Mouse (Mus musculus) heart, embryonic 16.5 days (tissue): ENCODE measurements around the gene Ilvbl. TPM values are rescaled to one million over a fixed set of nuclear protein-coding genes. Genes with fewer than 3 reads are reported as not detected.

Experiments
- ATAC-seq: fragments of 200-750 bp; cut with Nextera tagmentation; replicated peaks from 2 replicates; pipeline ENCODE4 v1.8.0; 2017; ENCODE audit warnings: moderate number of reproducible peaks; ENCODE audit not compliant: insufficient read depth, low FRiP score; ENCODE audit errors: extremely low read depth
- H3K27ac ChIP-seq: fragments of 300-500 bp; sonication (generic); 2 replicates; pipeline ENCODE4 v1.5.1; 2014; ENCODE audit warnings: mild to moderate bottlenecking, low read length, control low read depth, moderate library complexity
- H3K27me3 ChIP-seq: fragments of 300-500 bp; sonication (generic); 2 replicates; pipeline ENCODE4 v1.6.1; 2014; ENCODE audit warnings: low read length, mixed read lengths; ENCODE audit not compliant: control insufficient read depth, insufficient read depth
- H3K36me3 ChIP-seq: fragments of 300-500 bp; sonication (generic); 2 replicates; pipeline ENCODE4 v1.6.1; 2014; ENCODE audit not compliant: control insufficient read depth, insufficient read depth
- H3K4me1 ChIP-seq: fragments of 300-500 bp; sonication (generic); 2 replicates; pipeline ENCODE4 v1.6.1; 2014; ENCODE audit warnings: low read length, mixed read lengths; ENCODE audit not compliant: control insufficient read depth, insufficient read depth
- H3K4me2 ChIP-seq: fragments of 300-500 bp; sonication (generic); 2 replicates; pipeline ENCODE4 v1.6.1; 2014; ENCODE audit warnings: low read depth, mild to moderate bottlenecking, control low read depth, low read length
- H3K4me3 ChIP-seq: fragments of 300-500 bp; sonication (generic); 2 replicates; pipeline ENCODE4 v1.5.1; 2014; ENCODE audit warnings: mild to moderate bottlenecking, control low read depth, low read length
- H3K9ac ChIP-seq: fragments of 300-500 bp; sonication (generic); 2 replicates; pipeline ENCODE4 v1.6.1; 2014; ENCODE audit warnings: low read length, control low read depth
- H3K9me3 ChIP-seq: fragments of 300-500 bp; sonication (generic); replicated peaks from 2 replicates; pipeline ENCODE4 v1.6.1; 2016; ENCODE audit warnings: low read length; ENCODE audit not compliant: control insufficient read depth
- WGBS: fragments of 180-500 bp; shearing (Covaris S2); extraction: QIAGEN DNeasy Blood & Tissue Kit; methylation state at CpG from one replicate; pipeline ENCODE4 v1.1.7; 2014; 5-methylcytosine and 5-hydroxymethylcytosine counted together
- polyA plus RNA-seq: library from polyadenylated mRNA; unstranded; fragments of >200 nt; fragmentation: Nextera tagmentation; extraction: Ambion mirVana; gene quantifications from 2 replicates; pipeline ENCODE4 v1.2.1, GENCODE M21; 2015

Gene Ilvbl
- polyA plus RNA-seq, 1 experiment from 2014 or later: 96.4 TPM

DNA sequence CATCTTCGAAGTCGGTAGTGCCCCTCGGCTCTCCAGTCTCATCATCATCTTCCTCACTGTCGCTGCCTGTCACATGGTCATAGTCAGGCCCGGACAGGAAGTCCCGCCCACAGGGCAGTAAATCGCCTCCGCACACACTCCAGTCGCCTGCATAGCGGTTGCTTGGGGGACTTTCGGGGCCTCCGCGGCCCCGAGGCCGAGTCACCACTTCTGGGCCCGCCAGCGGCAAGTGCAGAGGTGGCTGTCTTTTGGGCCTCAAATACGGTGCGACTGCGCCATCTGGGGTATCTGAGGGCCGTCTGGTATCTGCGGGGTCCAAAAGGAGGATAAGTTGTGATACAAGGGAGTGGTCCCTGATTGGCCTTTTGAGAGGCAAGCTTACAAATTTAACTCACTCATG lies 11.5 kb downstream of the Ilvbl start:
- peaks cover 9% of the 10 kb centered on the region for H3K4me1 ChIP-seq
- no peak for ATAC-seq
- no peaks in the 10 kb centered on the region for H3K9me3 ChIP-seq
- peaks cover 71% of the 10 kb centered on the region for H3K36me3 ChIP-seq
- H3K4me3 ChIP-seq: no peak overlapping the region
- no peak overlapping the region for H3K4me2 ChIP-seq
- H3K27me3 ChIP-seq: no peaks in the 10 kb centered on the region
- whole genome bisulfite sequencing: 84% methylated on average over 22 of the region's 22 CpGs
- no peak overlapping the region for H3K9ac ChIP-seq
- no peak overlapping the region for H3K27ac ChIP-seq

DNA sequence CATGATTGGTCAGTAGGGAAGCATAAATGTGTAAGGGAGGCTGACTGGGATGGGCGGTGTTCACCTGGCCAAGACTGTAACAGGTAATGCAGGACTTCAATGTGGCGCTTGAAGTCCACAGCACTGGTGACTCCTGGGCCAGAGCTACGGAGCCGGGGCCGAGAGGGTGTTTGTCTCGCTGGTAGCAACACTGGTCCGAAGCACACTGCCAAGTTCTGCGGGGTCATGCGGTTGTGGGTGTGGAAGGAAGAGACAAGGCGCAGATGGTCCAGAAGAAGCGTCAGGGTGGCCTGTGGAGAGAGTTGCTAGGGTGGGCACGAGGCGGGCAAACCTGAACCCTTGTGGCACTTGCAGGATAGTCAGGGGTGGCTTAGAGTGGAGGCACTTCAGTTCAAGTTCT lies 11.9 kb downstream of the Ilvbl start:
- Histone ChIP-seq H3K4me1 (peaks cover 11% of the 10 kb centered on the region), H3K9me3 (no peaks in the 10 kb centered on the region), H3K36me3 (peaks cover 68% of the 10 kb centered on the region), H3K4me3 (no peak overlapping the region), H3K27ac (no peak overlapping the region), H3K9ac (no peak overlapping the region), H3K27me3 (no peaks in the 10 kb centered on the region), H3K4me2 (no peak overlapping the region)
- no peak for ATAC-seq
- 92% methylated on average over 13 of the region's 13 CpGs for WGBS

DNA sequence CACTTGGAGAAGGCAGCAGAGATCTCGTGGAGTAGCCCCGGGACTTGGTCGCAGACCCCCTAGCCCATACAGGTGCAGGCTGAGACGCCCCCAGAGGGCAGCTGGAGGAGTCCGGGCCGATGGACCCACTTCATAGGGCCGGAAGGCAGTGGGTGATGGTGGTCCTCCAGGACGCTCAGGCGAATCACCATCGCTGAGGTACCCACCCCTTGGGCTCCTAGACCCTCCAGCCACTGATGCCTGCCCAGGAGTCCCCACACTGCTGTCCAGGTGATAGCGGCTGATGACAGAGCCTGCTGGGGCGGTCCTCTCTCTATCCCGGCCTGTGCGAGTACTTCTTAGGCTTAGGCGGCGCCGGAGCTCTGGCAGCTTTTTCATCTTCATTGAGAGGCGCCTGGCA lies 15.1 kb downstream of the Ilvbl start:
- 94% methylated on average over 18 of the region's 18 CpGs for WGBS
- Histone ChIP-seq H3K27me3 (no peaks in the 10 kb centered on the region), H3K4me1 (peaks cover 11% of the 10 kb centered on the region), H3K9ac (no peak overlapping the region), H3K36me3 (peaks cover 51% of the 10 kb centered on the region), H3K9me3 (no peaks in the 10 kb centered on the region), H3K4me3 (no peak overlapping the region), H3K4me2 (no peak overlapping the region), H3K27ac (no peak overlapping the region; the same call in 1 of the 2 replicates)
- ATAC-seq: no peak

DNA sequence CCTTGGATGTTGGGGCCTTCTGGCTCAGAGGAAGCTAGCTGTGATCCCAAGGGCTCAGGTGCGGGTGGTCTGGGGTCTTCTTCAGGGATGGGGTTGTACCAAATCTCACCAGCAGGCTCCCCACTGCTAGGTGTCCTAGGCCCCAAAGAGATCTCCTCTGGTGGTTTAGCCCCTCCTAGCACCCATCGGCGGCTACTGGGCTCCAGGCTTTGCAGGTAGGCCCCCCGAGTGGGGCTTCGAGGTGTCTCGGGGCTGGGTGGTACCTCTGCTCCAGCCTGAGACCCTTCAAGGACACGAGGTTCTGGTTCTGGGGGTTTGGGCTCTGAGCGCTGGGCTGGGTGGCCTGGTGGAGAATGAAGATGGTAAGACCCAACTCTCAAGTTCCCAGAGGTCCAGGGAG lies 15.8 kb downstream of the Ilvbl start:
- H3K9ac ChIP-seq: peak overlapping the region; percentile 97; the same call in 1 of the 2 replicates
- no peaks in the 10 kb centered on the region for H3K27me3 ChIP-seq
- H3K9me3 ChIP-seq: no peaks in the 10 kb centered on the region
- H3K4me2 ChIP-seq: peak overlapping the region; percentile 78
- peaks cover 11% of the 10 kb centered on the region for H3K4me1 ChIP-seq
- H3K36me3 ChIP-seq: peaks cover 45% of the 10 kb centered on the region
- ATAC-seq: no peak
- no peak overlapping the region for H3K4me3 ChIP-seq
- WGBS: 89% methylated on average over 8 of the region's 8 CpGs
- H3K27ac ChIP-seq: peak overlapping the region; percentile 96; the same call in 1 of the 2 replicates

DNA sequence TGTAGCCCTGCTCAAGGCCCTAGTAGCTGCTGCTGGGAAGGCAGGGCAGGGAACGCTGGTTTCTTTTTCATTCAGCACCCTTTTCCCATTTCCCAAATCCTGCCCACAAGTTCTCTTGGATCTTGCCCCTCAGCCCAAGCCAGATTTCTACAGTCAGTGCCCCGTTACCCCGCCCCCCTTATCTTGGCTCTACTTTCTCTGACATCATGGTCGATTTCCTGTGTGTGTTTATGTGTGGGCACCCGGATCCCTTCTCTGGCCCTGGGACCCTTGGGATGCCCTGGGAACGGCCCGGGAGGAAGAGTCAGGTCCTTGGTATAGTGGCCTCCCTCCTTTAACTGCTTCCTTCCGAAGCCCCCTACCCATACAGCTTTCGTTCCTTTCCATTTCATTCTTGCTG lies 16.6 kb downstream of the Ilvbl start:
- ATAC-seq: 0 out of 2 replicates have a peak, but pooled peaks have one; percentile 24
- Histone ChIP-seq H3K36me3 (peaks cover 36% of the 10 kb centered on the region), H3K4me1 (peaks cover 11% of the 10 kb centered on the region), H3K27ac (peak overlapping the region; percentile 96), H3K4me2 (peak overlapping the region; percentile 78), H3K9me3 (no peaks in the 10 kb centered on the region), H3K27me3 (no peaks in the 10 kb centered on the region), H3K9ac (peak overlapping the region; percentile 97), H3K4me3 (peak overlapping the region; percentile 85)
- WGBS: 12% methylated on average over 9 of the region's 9 CpGs

DNA sequence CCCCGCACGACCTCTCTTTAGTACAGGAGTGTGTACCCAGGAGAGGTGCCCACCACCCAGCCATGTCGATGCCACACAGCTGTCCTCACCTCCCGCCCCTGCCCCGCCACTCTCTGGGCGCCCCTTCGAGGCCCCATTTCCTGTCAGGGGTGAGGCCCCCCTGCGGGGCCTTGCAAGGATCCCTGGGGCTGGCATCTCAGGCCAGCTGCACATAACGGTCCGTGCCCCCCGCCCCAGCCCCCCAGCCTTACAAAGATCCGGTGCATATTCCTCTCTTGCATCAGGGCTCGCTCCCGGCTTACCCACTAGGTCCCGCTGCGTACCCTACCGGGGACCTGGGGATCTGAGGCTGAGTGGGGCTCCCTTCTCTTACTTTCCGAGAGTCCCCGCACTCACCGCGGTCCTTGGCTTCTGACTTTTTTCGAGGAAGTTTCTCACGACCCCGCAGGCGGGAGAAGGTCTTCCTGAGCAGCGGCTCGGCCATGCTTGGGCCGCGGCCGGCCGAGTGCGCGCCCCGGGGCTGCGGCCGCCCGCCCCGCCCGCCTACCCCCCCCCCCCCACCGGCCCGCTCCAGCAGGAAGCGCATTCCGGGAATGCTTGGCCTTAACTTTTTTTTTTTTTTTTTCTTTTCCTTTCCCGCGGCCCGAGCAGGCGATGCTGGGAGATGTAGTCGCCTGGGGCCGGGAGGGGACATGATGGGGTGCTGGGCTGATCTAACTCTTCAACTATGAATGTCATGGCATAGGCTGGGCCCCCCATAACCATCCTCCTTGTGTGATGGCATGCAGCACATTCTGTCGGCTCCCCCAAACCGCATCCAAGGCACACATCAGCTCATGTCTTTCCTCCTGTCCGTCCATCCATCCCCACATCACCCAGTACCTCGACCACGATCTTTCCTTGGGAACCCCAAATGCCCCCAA lies 17.5 kb downstream of the Ilvbl start, which contains the start of gene Syde1:
Gene Syde1 (minus strand): TSS at position 559 of the 923 bp plus-strand sequence.
- H3K9me3 ChIP-seq: no peaks in the 10 kb centered on the region
- peak within 1 kb of the TSS; percentile 78 for H3K4me2 ChIP-seq
- peaks cover 27% of the 10 kb centered on the region for H3K36me3 ChIP-seq
- H3K4me3 ChIP-seq: peak within 1 kb of the TSS; percentile 85
- H3K27me3 ChIP-seq: no peaks in the 10 kb centered on the region
- ATAC-seq: peak; percentile 67
- H3K27ac ChIP-seq: peak within 1 kb of the TSS; percentile 96
- WGBS: 3% methylated on average over 53 of the region's 54 CpGs
- peaks cover 11% of the 10 kb centered on the region for H3K4me1 ChIP-seq
- H3K9ac ChIP-seq: peak within 1 kb of the TSS; percentile 97

DNA sequence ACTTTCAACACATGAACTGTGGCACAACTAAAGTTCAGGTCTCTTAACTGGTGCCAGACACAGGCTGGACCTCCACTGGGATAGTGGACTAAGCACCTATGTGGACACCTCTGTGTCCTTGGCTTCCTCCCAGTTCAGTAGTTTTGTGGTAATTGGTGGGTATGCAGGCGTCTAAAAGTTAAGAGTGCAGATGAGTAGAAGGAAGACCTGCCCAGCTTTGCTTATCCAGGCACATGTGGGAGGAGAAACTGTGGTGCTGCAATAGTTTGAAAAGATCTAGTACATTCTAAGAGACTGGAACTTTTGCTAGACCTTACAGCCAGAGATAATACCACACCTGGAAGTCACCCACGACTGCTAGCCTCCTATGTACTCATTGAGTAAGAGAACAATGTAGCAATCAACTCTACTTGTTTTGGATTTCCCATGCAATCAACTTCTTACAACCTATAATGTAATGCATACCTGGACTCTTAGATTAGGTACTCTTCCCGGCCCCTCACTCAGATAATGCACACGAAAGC lies 18.8 kb downstream of the Ilvbl start:
- peaks cover 11% of the 10 kb centered on the region for H3K4me1 ChIP-seq
- 76% methylated on average over 4 of the region's 4 CpGs for WGBS
- H3K27me3 ChIP-seq: no peaks in the 10 kb centered on the region
- ATAC-seq: no peak
- H3K4me3 ChIP-seq: no peak overlapping the region
- no peak overlapping the region for H3K9ac ChIP-seq
- H3K27ac ChIP-seq: 0 out of 2 replicates have a peak overlapping the region, but pooled peaks have one; percentile 25
- H3K36me3 ChIP-seq: peaks cover 16% of the 10 kb centered on the region
- no peaks in the 10 kb centered on the region for H3K9me3 ChIP-seq
- no peak overlapping the region for H3K4me2 ChIP-seq

DNA sequence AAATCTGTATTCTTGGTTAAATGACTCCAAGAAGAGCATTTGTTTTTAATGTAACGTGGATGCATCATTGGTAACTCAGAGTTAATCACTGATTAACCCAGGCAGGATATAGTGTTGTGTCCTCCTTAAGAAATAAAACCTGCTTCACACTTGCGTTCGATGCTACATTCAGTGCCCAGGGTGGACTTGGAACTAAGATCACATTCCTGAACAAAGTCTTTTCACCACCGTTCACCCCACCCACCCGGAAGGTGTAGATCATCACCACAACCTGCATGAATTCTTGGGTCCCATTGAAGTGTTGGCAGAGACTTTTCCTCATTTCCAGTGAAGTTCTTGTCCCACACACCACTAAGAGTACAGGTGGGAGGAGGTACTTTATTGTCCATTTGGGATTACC lies 19.6 kb downstream of the Ilvbl start:
- no peaks in the 10 kb centered on the region for H3K9me3 ChIP-seq
- WGBS: 79% methylated on average over 5 of the region's 5 CpGs
- H3K9ac ChIP-seq: no peak overlapping the region
- no peak overlapping the region for H3K4me3 ChIP-seq
- ATAC-seq: no peak
- H3K27me3 ChIP-seq: no peaks in the 10 kb centered on the region
- peaks cover 11% of the 10 kb centered on the region for H3K4me1 ChIP-seq
- no peak overlapping the region for H3K27ac ChIP-seq
- no peak overlapping the region for H3K4me2 ChIP-seq
- peaks cover 11% of the 10 kb centered on the region for H3K36me3 ChIP-seq

DNA sequence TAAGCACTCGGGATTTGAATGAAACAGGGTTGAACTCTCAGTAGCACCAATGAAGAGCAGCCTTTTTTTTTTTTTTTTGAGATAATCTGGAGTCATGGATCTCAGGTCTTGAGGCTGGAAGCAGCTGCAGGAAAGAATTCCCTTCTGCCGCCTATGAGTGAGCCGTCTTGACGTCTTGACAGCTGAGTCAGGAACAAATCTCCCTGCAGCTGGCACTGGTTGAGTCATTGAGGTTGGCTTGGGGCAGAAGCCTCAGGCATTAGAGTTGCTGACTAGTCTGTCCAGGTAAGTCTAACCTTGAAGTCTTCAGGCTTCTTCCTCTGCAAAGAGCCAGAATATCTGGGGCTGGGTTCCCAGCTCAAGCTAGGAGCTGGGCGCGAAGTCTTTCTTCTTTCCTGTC lies 20.0 kb downstream of the Ilvbl start:
- H3K36me3 ChIP-seq: peaks cover 7% of the 10 kb centered on the region; the same call in 1 of the 2 replicates
- WGBS: 59% methylated on average over 6 of the region's 6 CpGs
- H3K4me3 ChIP-seq: no peak overlapping the region

More for the DNA sequence above, 20.0 kb downstream of the Ilvbl start:
- ATAC-seq: no peak
- Histone ChIP-seq H3K9me3 (no peaks in the 10 kb centered on the region), H3K4me1 (peaks cover 11% of the 10 kb centered on the region), H3K9ac (no peak overlapping the region), H3K4me2 (no peak overlapping the region), H3K27ac (no peak overlapping the region), H3K27me3 (no peaks in the 10 kb centered on the region)
